Mouse (Mus musculus) adrenal gland, adult (tissue): ENCODE results near the gene Samd4.

ENCODE experiments used
- DNase-seq, 2 experiments: peaks; one replicate each; pipeline ENCODE4 v3.0.0; 2022 to 2023; ENCODE audit warnings: low spot score in 1 of 2; ENCODE audit not compliant: inconsistent age in 2 of 2

The Samd4 gene

GRCm38 (mm10) chr14:46952264-46952663 is 69.6 kb downstream of the Samd4 start:
- DNase-seq = no peak

GRCm38 (mm10) chr14:46955109-46955508 is 72.5 kb downstream of the Samd4 start:
- no peak for DNase-seq

- no peak for DNase-seq
These were observed 73.0 kb downstream of the Samd4 start for GRCm38 (mm10) chr14:46955574-46956043.

- no peak for DNase-seq
These were observed 73.5 kb downstream of the Samd4 start for GRCm38 (mm10) chr14:46956121-46956520.

GRCm38 (mm10) chr14:46959166-46959721 is 76.6 kb downstream of the Samd4 start:
- DNase-seq = no peak

- DNase-seq = no peak
These were observed 77.2 kb downstream of the Samd4 start for GRCm38 (mm10) chr14:46959831-46960230.

- DNase-seq = no peak
These were observed 80.2 kb downstream of the Samd4 start for GRCm38 (mm10) chr14:46962832-46963231.

- DNase-seq = no peak
These were observed 81.6 kb downstream of the Samd4 start for GRCm38 (mm10) chr14:46964074-46964872.

- peak; percentile 58 to 76 for DNase-seq
These were observed 83.6 kb downstream of the Samd4 start for GRCm38 (mm10) chr14:46966206-46966605.

GRCm38 (mm10) chr14:46968046-46968445 is 85.4 kb downstream of the Samd4 start:
- DNase-seq = no peak

GRCm38 (mm10) chr14:46970673-46971072 is 88.0 kb downstream of the Samd4 start:
- DNase-seq = peak; percentile 34 to 67

GRCm38 (mm10) chr14:46971802-46972201 is 89.1 kb downstream of the Samd4 start:
- no peak for DNase-seq

- no peak for DNase-seq
These were observed 92.2 kb downstream of the Samd4 start for GRCm38 (mm10) chr14:46974874-46975273.

GRCm38 (mm10) chr14:46975969-46976368 is 93.3 kb downstream of the Samd4 start:
- DNase-seq = no peak

GRCm38 (mm10) chr14:46976712-46977111 is 94.1 kb downstream of the Samd4 start:
- DNase-seq = no peak

GRCm38 (mm10) chr14:46977660-46978059 is 95.0 kb downstream of the Samd4 start:
- DNase-seq = no peak

- peak; percentile 56 to 78 for DNase-seq
These were observed 96.5 kb downstream of the Samd4 start for GRCm38 (mm10) chr14:46979172-46979571.

GRCm38 (mm10) chr14:46980736-46981438 is 98.2 kb downstream of the Samd4 start:
- peak in 1 of 2 experiments; percentile 76 for DNase-seq

- peak in 1 of 2 experiments; percentile 86 for DNase-seq
These were observed 99.5 kb downstream of the Samd4 start for GRCm38 (mm10) chr14:46982106-46982505.

- DNase-seq = peak in 1 of 2 experiments; percentile 65
These were observed 102.0 kb downstream of the Samd4 start for GRCm38 (mm10) chr14:46984542-46985125.

- DNase-seq = peak; percentile 72 to 91
These were observed 107.0 kb downstream of the Samd4 start for GRCm38 (mm10) chr14:46989694-46990093.
